Mouse (Mus musculus) kidney, adult 18-20 months (tissue): ENCODE measurements around the gene Sox2.

Experiments
- DNase-seq: peaks from one replicate; pipeline ENCODE4 v3.0.0; 2021

Gene Sox2

DNA sequence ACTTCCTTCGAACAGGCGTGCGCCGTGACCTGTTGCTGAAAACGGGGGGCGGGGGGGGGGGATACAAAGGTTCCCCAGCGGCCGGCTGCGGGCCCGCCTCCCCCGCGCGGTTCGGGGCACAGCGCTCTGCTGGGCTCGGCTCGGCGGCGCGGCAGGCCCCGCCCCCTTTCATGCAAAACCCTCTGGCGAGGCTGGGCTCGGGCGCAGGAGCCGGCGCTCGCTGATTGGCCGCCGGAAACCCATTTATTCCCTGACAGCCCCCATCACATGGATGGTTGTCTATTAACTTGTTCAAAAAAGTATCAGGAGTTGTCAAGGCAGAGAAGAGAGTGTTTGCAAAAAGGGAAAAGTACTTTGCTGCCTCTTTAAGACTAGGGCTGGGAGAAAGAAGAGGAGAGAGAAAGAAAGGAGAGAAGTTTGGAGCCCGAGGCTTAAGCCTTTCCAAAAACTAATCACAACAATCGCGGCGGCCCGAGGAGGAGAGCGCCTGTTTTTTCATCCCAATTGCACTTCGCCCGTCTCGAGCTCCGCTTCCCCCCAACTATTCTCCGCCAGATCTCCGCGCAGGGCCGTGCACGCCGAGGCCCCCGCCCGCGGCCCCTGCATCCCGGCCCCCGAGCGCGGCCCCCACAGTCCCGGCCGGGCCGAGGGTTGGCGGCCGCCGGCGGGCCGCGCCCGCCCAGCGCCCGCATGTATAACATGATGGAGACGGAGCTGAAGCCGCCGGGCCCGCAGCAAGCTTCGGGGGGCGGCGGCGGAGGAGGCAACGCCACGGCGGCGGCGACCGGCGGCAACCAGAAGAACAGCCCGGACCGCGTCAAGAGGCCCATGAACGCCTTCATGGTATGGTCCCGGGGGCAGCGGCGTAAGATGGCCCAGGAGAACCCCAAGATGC lies at the start of gene Sox2:
TSS of gene Sox2 (plus strand) at position 680 of the 895 bp plus-strand sequence.
- peak; percentile 64 for DNase-seq

- DNase-seq = no peak
These were observed 49.1 kb upstream of the Sox2 start for GRCm38 (mm10) chr3:34601116-34601515.

GRCm38 (mm10) chr3:34614107-34614506 lies 36.1 kb upstream of the Sox2 start:
- DNase-seq = no peak

GRCm38 (mm10) chr3:34615526-34615925 lies 34.7 kb upstream of the Sox2 start:
- no peak for DNase-seq

DNA sequence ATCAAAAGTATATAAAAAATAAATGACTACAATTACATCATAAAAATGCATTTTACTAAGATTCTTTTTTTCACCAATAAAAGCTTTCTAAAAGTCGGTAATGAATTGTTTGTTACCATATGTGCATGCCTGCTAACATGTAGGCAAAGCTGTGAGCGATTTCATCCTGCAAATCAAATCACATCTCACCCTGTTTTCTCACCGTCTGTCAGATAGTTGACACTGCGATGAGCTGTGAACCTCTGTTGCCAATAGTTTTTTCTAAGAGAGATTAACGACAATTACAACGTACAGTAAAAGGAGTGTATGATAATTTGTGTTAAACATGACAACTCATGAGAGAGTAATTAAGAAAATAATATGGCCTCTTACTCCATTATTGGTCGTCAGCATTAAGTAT lies 31.3 kb upstream of the Sox2 start:
- DNase-seq = no peak

GRCm38 (mm10) chr3:34620121-34620520 lies 30.1 kb upstream of the Sox2 start:
- DNase-seq = no peak

DNA sequence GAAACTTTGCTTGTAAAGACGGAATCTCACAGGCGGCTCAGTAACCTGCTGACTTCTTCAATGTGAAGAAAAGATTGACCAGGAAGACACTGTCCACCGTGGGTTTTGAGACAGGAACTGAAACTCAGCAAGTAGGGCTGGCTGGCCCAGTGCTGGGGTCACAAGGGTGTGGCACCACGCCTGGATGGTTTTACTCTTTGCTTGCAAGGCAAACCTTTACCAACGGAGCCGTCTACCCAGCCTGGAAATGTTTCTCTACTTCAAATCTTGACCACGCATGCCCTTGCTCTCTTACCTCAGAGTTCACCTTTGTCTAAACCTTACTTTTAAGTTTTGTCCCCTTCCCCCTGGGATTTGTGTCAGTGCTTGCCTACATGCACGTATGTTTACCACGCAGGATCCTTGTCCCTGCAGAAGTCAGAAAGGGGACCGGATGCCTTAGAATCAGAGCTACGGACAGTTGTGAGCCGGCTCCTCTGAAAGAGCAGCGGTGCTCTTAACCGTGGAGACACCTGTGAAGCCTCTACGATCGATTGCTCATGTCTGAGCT lies 25.4 kb upstream of the Sox2 start:
- DNase-seq = no peak

- no peak for DNase-seq
These were observed 23.7 kb upstream of the Sox2 start for GRCm38 (mm10) chr3:34626521-34626920.

DNA sequence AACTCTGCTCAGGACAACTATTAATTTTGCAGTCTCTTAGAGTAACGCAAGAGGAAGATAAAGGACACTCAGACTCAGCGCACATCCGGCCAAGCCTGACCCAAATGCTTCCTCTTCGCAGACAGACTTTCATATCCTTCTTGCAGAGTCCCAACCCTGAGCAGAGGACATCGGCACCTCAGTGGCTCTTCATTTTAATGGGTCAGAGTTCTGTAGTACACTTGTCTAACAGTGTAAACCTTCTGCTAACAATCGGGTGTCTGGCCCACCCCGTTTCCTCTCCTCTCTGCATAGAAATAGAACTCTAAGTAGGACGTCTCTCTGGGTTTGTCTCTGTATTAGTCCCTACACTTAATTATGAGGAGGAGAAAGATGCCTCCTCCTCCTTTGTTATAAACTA lies 20.2 kb upstream of the Sox2 start:
- DNase-seq = no peak

DNA sequence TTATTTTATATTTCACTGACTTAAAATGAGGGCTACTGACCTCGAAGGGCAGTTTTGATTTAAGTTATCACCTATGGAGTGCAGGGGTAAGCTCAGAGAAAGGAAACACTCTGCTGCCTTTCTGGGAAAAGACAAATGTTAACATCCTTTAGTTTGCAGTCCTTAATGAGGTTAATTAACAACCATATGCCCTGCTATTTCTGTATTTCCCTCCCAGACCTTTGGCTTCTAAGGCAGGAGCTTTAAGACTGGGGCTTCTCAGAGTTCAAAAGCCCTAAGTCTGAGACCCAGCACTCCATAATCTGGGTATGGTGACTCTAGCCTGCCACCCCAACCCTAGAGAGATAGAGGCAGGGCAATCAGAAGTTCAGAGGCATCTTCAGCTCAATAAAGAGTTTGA lies 19.5 kb upstream of the Sox2 start:
- no peak for DNase-seq

- no peak for DNase-seq
These were observed 13.2 kb upstream of the Sox2 start for GRCm38 (mm10) chr3:34636958-34637357.

GRCm38 (mm10) chr3:34637481-34637880 lies 12.7 kb upstream of the Sox2 start:
- DNase-seq = no peak

- no peak for DNase-seq
These were observed 12.3 kb upstream of the Sox2 start for GRCm38 (mm10) chr3:34637926-34638325.

GRCm38 (mm10) chr3:34638344-34638743 lies 11.9 kb upstream of the Sox2 start:
- DNase-seq = no peak

DNA sequence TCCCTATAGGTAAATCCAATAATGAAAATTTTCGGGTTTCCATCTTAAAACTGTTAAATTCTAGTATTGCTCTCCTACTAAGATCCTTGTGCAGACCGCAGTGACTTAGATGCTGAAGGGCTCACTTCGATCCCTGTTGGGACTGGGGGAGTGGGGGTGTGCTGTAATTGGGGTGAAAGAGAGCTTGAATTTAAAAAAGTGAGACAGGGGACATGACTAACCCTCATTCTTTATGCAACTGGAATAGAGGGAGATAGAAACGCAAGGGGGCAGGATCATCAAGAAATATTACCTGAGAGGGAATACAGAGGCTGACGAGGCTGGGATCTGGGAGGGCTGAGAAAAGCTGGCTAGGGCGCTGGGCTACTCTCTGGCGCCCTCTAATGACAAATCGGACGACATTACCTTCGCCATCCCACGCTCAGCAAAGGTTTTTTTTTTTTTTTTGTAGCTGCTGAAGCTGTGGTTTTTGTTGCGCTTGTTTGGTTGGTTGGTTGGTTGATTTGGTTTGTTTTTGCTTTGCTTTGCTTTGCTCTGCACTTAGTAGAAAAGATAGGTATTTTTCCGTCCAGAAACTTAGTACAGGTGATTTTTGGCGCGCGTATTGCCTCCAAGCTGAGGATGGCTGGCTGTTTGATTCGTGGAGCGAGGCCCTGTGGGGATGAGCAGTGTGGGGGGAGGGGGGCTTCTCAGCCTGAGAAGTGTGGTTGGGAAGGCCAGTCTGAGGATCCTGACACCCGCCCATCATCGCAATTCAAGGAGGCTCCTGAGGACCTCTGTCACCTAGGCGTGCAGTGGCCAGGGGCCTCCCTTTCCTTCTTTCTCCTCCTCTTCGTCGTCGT lies 11.0 kb upstream of the Sox2 start:
- no peak for DNase-seq

DNA sequence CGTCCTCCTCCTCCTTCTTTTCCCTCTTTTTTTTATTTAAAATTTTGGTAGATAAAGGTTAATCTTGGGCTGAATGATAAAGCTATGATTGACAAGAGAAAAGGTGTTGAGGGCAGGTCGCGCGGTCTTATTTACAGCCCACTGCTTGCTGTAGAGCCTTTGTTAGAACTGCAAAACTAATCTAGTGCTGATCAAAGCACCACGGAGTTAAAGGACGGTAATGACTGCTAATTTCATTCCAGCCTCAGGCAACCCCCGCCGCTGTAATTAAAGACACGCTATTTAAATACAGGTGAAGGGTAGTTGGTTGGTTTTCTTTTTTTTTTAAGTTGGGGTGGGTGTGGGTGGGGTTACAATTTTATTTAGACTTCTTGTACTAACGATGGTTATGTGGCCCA lies 10.3 kb upstream of the Sox2 start:
- no peak for DNase-seq

- no peak for DNase-seq
These were observed 9.9 kb upstream of the Sox2 start for GRCm38 (mm10) chr3:34640276-34640675.

GRCm38 (mm10) chr3:34640690-34641600 lies 9.3 kb upstream of the Sox2 start:
- DNase-seq = no peak

- DNase-seq = no peak
These were observed 8.3 kb upstream of the Sox2 start for GRCm38 (mm10) chr3:34641756-34642497.

DNA sequence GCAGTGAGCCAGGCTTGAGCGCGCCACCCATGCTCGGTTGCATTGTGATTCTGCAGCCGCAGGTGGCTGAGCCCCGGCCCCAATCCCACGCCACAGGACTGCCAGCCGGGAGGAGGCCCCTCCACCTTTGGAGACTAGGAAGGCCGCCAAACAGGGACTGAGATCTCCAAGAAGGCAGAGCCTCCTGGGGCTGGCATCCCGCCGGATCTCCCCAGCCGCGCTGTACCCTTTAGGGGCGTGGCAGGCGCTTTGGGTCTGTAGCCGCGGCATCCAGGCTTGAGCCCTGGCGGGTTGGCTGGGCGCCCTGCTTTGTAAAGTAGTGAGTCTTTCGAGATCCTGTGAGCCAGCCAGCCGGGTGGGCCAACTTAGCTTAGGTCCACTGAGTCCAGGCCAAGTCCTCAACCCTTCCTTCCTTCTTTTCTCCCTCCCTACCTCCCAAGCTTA lies 7.7 kb upstream of the Sox2 start:
- DNase-seq = peak; percentile 47

GRCm38 (mm10) chr3:34643067-34643466 lies 7.1 kb upstream of the Sox2 start:
- no peak for DNase-seq
